Mouse (Mus musculus) urinary bladder, postnatal 4 days (tissue): ENCODE measurements around the gene Echs1.

ENCODE experiments used
- DNase-seq, 2 experiments: peaks; one replicate each; pipeline ENCODE4 v3.0.0; 2021 to 2022; ENCODE audit warnings: low spot score in 2 of 2

Echs1 gene

GRCm38 (mm10) chr7:140115583-140116328 is 520 bp downstream of the Echs1 start, which contains the start of gene Paox:
Gene Paox (plus strand): TSS chr7:140115799.
- DNase-seq, result peak in 1 of 2 experiments; percentile 46

GRCm38 (mm10) chr7:140111943-140112342 is 4.3 kb downstream of the Echs1 start:
- DNase-seq, result no peak

GRCm38 (mm10) chr7:140104009-140104408 is 12.3 kb downstream of the Echs1 start:
- DNase-seq, result no peak

- peak; percentile 85 to 89 for DNase-seq
These were observed 14.0 kb downstream of the Echs1 start, which contains the start of gene Fuom for GRCm38 (mm10) chr7:140101993-140102860. Gene Fuom (minus strand): TSS chr7:140102441.

- no peak for DNase-seq
These were observed 14.8 kb downstream of the Echs1 start for GRCm38 (mm10) chr7:140101498-140101897.

GRCm38 (mm10) chr7:140098466-140098865 is 17.8 kb downstream of the Echs1 start:
- no peak for DNase-seq

GRCm38 (mm10) chr7:140096055-140096454 is 20.2 kb downstream of the Echs1 start:
- DNase-seq, result no peak

GRCm38 (mm10) chr7:140095556-140095955 is 20.7 kb downstream of the Echs1 start:
- DNase-seq, result no peak

GRCm38 (mm10) chr7:140094954-140095353 is 21.3 kb downstream of the Echs1 start:
- DNase-seq, result peak in 1 of 2 experiments; percentile 39

GRCm38 (mm10) chr7:140092924-140093528 is 23.2 kb downstream of the Echs1 start, which contains the start of gene Prap1:
Gene Prap1 (plus strand): TSS chr7:140093395.
- no peak for DNase-seq

- no peak for DNase-seq
These were observed 25.7 kb downstream of the Echs1 start for GRCm38 (mm10) chr7:140090601-140091000.

- no peak for DNase-seq
These were observed 34.0 kb downstream of the Echs1 start, which contains the start of gene Caly for GRCm38 (mm10) chr7:140082242-140082678. Gene Caly (minus strand): TSS chr7:140082548.

- no peak for DNase-seq
These were observed 34.7 kb downstream of the Echs1 start for GRCm38 (mm10) chr7:140081408-140082241.

- DNase-seq, result peak in 1 of 2 experiments; percentile 77
These were observed 35.6 kb downstream of the Echs1 start for GRCm38 (mm10) chr7:140080503-140081156.

- DNase-seq, result no peak
These were observed 37.6 kb downstream of the Echs1 start for GRCm38 (mm10) chr7:140078711-140079110.

GRCm38 (mm10) chr7:140077698-140078097 is 38.6 kb downstream of the Echs1 start:
- DNase-seq, result no peak

GRCm38 (mm10) chr7:140070042-140070711 is 46.1 kb downstream of the Echs1 start:
- DNase-seq, result no peak

- no peak for DNase-seq
These were observed 48.9 kb downstream of the Echs1 start for GRCm38 (mm10) chr7:140067397-140067796.

GRCm38 (mm10) chr7:140063092-140063491 is 53.2 kb downstream of the Echs1 start:
- peak; percentile 38 to 78 for DNase-seq

GRCm38 (mm10) chr7:140062307-140062706 is 54.0 kb downstream of the Echs1 start:
- DNase-seq, result no peak
